8 mouse cellular contexts compared by ENCODE assay signal in the genomic region with DNA sequence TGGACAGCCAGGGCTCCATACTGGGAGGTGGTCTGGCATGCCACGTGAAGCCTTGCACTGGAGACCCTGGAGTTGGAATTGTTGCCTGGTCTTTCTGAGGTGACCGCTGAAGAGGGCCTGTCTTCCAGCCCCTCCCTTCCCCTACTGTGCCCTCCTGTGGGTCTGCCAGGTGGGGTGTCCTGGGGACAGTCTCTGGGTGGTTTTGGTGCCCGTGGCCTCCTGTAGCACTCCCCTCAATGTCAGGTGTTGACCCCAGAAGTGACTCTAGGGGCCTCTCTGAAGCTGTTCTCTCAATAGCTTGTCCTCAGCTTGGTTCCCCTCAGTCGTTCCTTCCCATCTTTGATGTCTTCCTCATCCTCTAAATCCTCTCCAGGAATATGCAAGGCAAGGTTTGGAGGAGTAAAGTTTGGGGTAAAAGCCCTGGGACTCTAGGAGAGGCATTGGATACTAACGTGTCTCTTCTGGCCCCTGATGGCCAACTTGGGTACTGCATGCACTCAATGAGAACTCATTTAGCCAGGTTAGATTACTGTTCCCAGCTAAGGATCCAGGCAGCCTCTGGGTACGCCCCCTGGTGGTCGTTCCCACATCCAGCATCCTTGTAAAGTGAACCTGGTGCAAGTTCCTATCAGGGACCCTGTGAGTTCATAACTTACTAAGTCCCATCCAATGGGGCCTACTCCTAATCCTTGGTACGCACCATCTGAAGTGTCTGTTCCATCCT.
DNase-seq lines count a peak whose midpoint lies in the region; ATAC-seq and TF ChIP-seq lines count a peak whose summit lies in the region.

No protein-coding gene starts in this region.

- ATAC-seq in megakaryocyte, adult 5-6 weeks (ENCODE audit: poor library complexity, severe bottlenecking): peak; percentile 96

- H3K27ac ChIP-seq in left cerebral cortex, adult 2 months: no peak overlapping the region

- intact Hi-C loops in left cerebral cortex, adult 2 months (cut with DNase I): loop anchor here (1.0 to 5.0 kb wide), 4 partner anchors 46 to 176 kb away; no protein-coding TSS in a partner anchor

- no peak overlapping the region for H3K4me3 ChIP-seq in left cerebral cortex, adult 2 months

- TF ChIP-seq CTCF in left cerebral cortex, adult 2 months (IDR thresholded peaks at IDR 0.05): no peak; the same call in none of the 2 replicates

- peak; percentile 96 for DNase-seq in WW6 (ENCODE audit: low read depth, low spot score)
- DNase-seq in cerebellum, postnatal 36 days: peak; percentile 91 to 96
- DNase-seq in gastrocnemius, adult 18-20 months (ENCODE audit: low spot score): peak; percentile 95
- peak; percentile 98 for DNase-seq in hindlimb bud, embryonic 11.5 days (ENCODE audit: extremely low spot score, low read depth, low spot score)
- peak; percentile 88 to 92 for DNase-seq in left cerebral cortex, adult 2 months (ENCODE audit: extremely low spot score in 1 of 2, low spot score in 2 of 2)
- DNase-seq in right cerebral cortex, postnatal 10 days (ENCODE audit: low spot score in 2 of 2): peak; percentile 95 to 96
- DNase-seq in urinary bladder, postnatal 14 days (ENCODE audit: low spot score): peak; percentile 96
